Mouse (Mus musculus) c-Kit-positive CD71-positive TER-119-positive erythroid progenitor cells, embryonic 14.5 days (primary cell): Measurements from ENCODE around the gene Get4.
A peak's percentile ranks its signal among the peaks of the same experiment; 100 is the strongest.

Experiments
- DNase-seq: peaks from one replicate; pipeline ENCODE4 v3.0.0-alpha.2; 2013; ENCODE audit warnings: low spot score

Get4 gene

GRCm38 (mm10) chr5:139241022-139241761 is 10.9 kb upstream of the Get4 start:
- DNase-seq: no peak

- DNase-seq: no peak
Observed at GRCm38 (mm10) chr5:139243384-139243783, 8.7 kb upstream of the Get4 start.

GRCm38 (mm10) chr5:139247767-139248166 is 4.4 kb upstream of the Get4 start:
- DNase-seq: peak; percentile 27

GRCm38 (mm10) chr5:139248846-139249245 is 3.3 kb upstream of the Get4 start:
- DNase-seq: no peak

- no peak for DNase-seq
Observed at GRCm38 (mm10) chr5:139251279-139251678, 845 bp upstream of the Get4 start.

GRCm38 (mm10) chr5:139251736-139252080 is 416 bp upstream of the Get4 start:
- DNase-seq: no peak

GRCm38 (mm10) chr5:139252910-139253245 is 754 bp downstream of the Get4 start:
- no peak for DNase-seq

- peak; percentile 69 for DNase-seq
Observed at GRCm38 (mm10) chr5:139253301-139253741, 1.2 kb downstream of the Get4 start.

GRCm38 (mm10) chr5:139254938-139255337 is 2.8 kb downstream of the Get4 start:
- DNase-seq: no peak

GRCm38 (mm10) chr5:139255777-139256176 is 3.7 kb downstream of the Get4 start:
- DNase-seq: no peak

- no peak for DNase-seq
Observed at GRCm38 (mm10) chr5:139256211-139256765, 4.2 kb downstream of the Get4 start.

- no peak for DNase-seq
Observed at GRCm38 (mm10) chr5:139257265-139257664, 5.1 kb downstream of the Get4 start.

- no peak for DNase-seq
Observed at GRCm38 (mm10) chr5:139257818-139258217, 5.7 kb downstream of the Get4 start.

- no peak for DNase-seq
Observed at GRCm38 (mm10) chr5:139258371-139259035, 6.4 kb downstream of the Get4 start.

- no peak for DNase-seq
Observed at GRCm38 (mm10) chr5:139259853-139260252, 7.7 kb downstream of the Get4 start.

GRCm38 (mm10) chr5:139261403-139261802 is 9.3 kb downstream of the Get4 start:
- DNase-seq: no peak

- no peak for DNase-seq
Observed at GRCm38 (mm10) chr5:139267661-139268060, 15.5 kb downstream of the Get4 start.

GRCm38 (mm10) chr5:139270806-139271521 is 18.8 kb downstream of the Get4 start:
- DNase-seq: no peak

- no peak for DNase-seq
Observed at GRCm38 (mm10) chr5:139271994-139272554, 19.9 kb downstream of the Get4 start.

- no peak for DNase-seq
Observed at GRCm38 (mm10) chr5:139277287-139277686, 25.2 kb downstream of the Get4 start.

GRCm38 (mm10) chr5:139281373-139282112 is 29.4 kb downstream of the Get4 start:
- no peak for DNase-seq

GRCm38 (mm10) chr5:139282191-139282590 is 30.1 kb downstream of the Get4 start:
- peak; percentile 71 for DNase-seq
